Mouse (Mus musculus): ENCODE results near the gene Acaa1b. TPM values are rescaled to one million over a fixed set of nuclear protein-coding genes. Genes with fewer than 3 reads are reported as not detected.

Gene Acaa1b
- polyA plus RNA-seq (2016; fragmentation: Nextera tagmentation; extraction: Ambion mirVana): 1.5 and 1.7 TPM in 2 replicates

- peaks cover 20% of the 10 kb centered on the region for H3K27me3 ChIP-seq (replicated peaks)
- peak; percentile 89 for ATAC-seq (ENCODE audit: low FRiP score, low read depth)
- H3K27ac ChIP-seq: no peak within 1 kb of the TSS
- H3K4me2 ChIP-seq (replicated peaks): peak within 1 kb of the TSS; percentile 74
- no peaks in the 10 kb centered on the region for H3K4me1 ChIP-seq
- no peaks in the 10 kb centered on the region for H3K9me3 ChIP-seq
- peak within 1 kb of the TSS; percentile 49 for H3K4me3 ChIP-seq
- H3K36me3 ChIP-seq: no peaks in the 10 kb centered on the region
- whole genome bisulfite sequencing: 1% methylated on average over 64 of the region's 65 CpGs
- H3K9ac ChIP-seq: peak within 1 kb of the TSS; percentile 56
These were observed at the start of gene Acaa1b for GRCm38 (mm10) chr9:119156278-119157201. TSS of gene Acaa1b (minus strand) at chr9:119157093.

- ATAC-seq (ENCODE audit: low FRiP score, low read depth): no peak
- Histone ChIP-seq H3K9ac (no peak overlapping the region), H3K4me1 (no peaks in the 10 kb centered on the region), H3K27me3 (replicated peaks) (no peaks in the 10 kb centered on the region), H3K36me3 (no peaks in the 10 kb centered on the region), H3K4me2 (replicated peaks) (no peak overlapping the region), H3K27ac (no peak overlapping the region), H3K9me3 (peaks cover 5% of the 10 kb centered on the region; the same call in 1 of the 2 replicates), H3K4me3 (no peak overlapping the region)
- 76% methylated on average over 2 of the region's 2 CpGs for WGBS
These were observed 49.8 kb upstream of the Acaa1b start for GRCm38 (mm10) chr9:119206666-119207065.

GRCm38 (mm10) chr9:119205756-119206155 lies 48.9 kb upstream of the Acaa1b start:
- no peak overlapping the region for H3K27ac ChIP-seq

GRCm38 (mm10) chr9:119203617-119204016 lies 46.7 kb upstream of the Acaa1b start:
- Histone ChIP-seq H3K36me3 (no peaks in the 10 kb centered on the region), H3K4me3 (no peak overlapping the region), H3K4me2 (replicated peaks) (no peak overlapping the region), H3K27me3 (replicated peaks) (no peaks in the 10 kb centered on the region), H3K9me3 (peaks cover 5% of the 10 kb centered on the region; the same call in 1 of the 2 replicates), H3K4me1 (no peaks in the 10 kb centered on the region), H3K27ac (no peak overlapping the region), H3K9ac (no peak overlapping the region)
- WGBS: 94% methylated on average over 9 of the region's 9 CpGs
- ATAC-seq (ENCODE audit: low FRiP score, low read depth): no peak

More at GRCm38 (mm10) chr9:119205756-119206155, 48.9 kb upstream of the Acaa1b start:
- no peak overlapping the region for H3K4me2 ChIP-seq (replicated peaks)
- no peaks in the 10 kb centered on the region for H3K4me1 ChIP-seq
- H3K9ac ChIP-seq: no peak overlapping the region
- H3K27me3 ChIP-seq (replicated peaks): no peaks in the 10 kb centered on the region
- no peak for ATAC-seq (ENCODE audit: low FRiP score, low read depth)
- no peak overlapping the region for H3K4me3 ChIP-seq
- WGBS: 89% methylated on average over 5 of the region's 5 CpGs
- no peaks in the 10 kb centered on the region for H3K36me3 ChIP-seq
- peaks cover 5% of the 10 kb centered on the region; the same call in 1 of the 2 replicates for H3K9me3 ChIP-seq

GRCm38 (mm10) chr9:119201653-119202052 lies 44.8 kb upstream of the Acaa1b start:
- Histone ChIP-seq H3K9me3 (peaks cover 5% of the 10 kb centered on the region; the same call in 1 of the 2 replicates), H3K27me3 (replicated peaks) (no peaks in the 10 kb centered on the region), H3K4me1 (no peaks in the 10 kb centered on the region), H3K36me3 (no peaks in the 10 kb centered on the region), H3K4me2 (replicated peaks) (no peak overlapping the region), H3K27ac (no peak overlapping the region), H3K9ac (no peak overlapping the region), H3K4me3 (no peak overlapping the region)
- ATAC-seq (ENCODE audit: low FRiP score, low read depth): no peak
- WGBS: 85% methylated on average over 5 of the region's 5 CpGs

GRCm38 (mm10) chr9:119199151-119199861 lies 42.4 kb upstream of the Acaa1b start:
- Histone ChIP-seq H3K36me3 (no peaks in the 10 kb centered on the region), H3K4me3 (no peak overlapping the region), H3K4me2 (replicated peaks) (no peak overlapping the region), H3K9ac (no peak overlapping the region), H3K4me1 (no peaks in the 10 kb centered on the region), H3K27ac (no peak overlapping the region), H3K9me3 (peaks cover under 1% of the 10 kb centered on the region; the same call in 1 of the 2 replicates), H3K27me3 (replicated peaks) (no peaks in the 10 kb centered on the region)
- WGBS: 91% methylated on average over 10 of the region's 10 CpGs
- ATAC-seq (ENCODE audit: low FRiP score, low read depth): no peak

GRCm38 (mm10) chr9:119192202-119192990 lies 35.5 kb upstream of the Acaa1b start:
- H3K4me1 ChIP-seq: no peaks in the 10 kb centered on the region
- no peaks in the 10 kb centered on the region for H3K9me3 ChIP-seq
- no peak overlapping the region for H3K4me3 ChIP-seq
- H3K36me3 ChIP-seq: no peaks in the 10 kb centered on the region
- no peak for ATAC-seq (ENCODE audit: low FRiP score, low read depth)
- no peak overlapping the region for H3K27ac ChIP-seq
- 40% methylated on average over 11 of the region's 11 CpGs for WGBS
- no peak overlapping the region for H3K9ac ChIP-seq
- no peaks in the 10 kb centered on the region for H3K27me3 ChIP-seq (replicated peaks)
- H3K4me2 ChIP-seq (replicated peaks): no peak overlapping the region

GRCm38 (mm10) chr9:119181241-119181728 lies 24.4 kb upstream of the Acaa1b start:
- Histone ChIP-seq H3K27ac (no peak overlapping the region), H3K27me3 (replicated peaks) (no peaks in the 10 kb centered on the region), H3K4me2 (replicated peaks) (no peak overlapping the region), H3K4me3 (no peak overlapping the region), H3K9me3 (no peaks in the 10 kb centered on the region), H3K36me3 (no peaks in the 10 kb centered on the region), H3K4me1 (no peaks in the 10 kb centered on the region; the same call in 1 of the 2 replicates), H3K9ac (no peak overlapping the region)
- ATAC-seq (ENCODE audit: low FRiP score, low read depth): no peak
- WGBS: 58% methylated on average over 3 of the region's 3 CpGs

GRCm38 (mm10) chr9:119179292-119179691 lies 22.4 kb upstream of the Acaa1b start:
- no peaks in the 10 kb centered on the region; the same call in 1 of the 2 replicates for H3K4me1 ChIP-seq
- H3K36me3 ChIP-seq: no peaks in the 10 kb centered on the region
- H3K9me3 ChIP-seq: no peaks in the 10 kb centered on the region
- ATAC-seq (ENCODE audit: low FRiP score, low read depth): no peak
- H3K4me2 ChIP-seq (replicated peaks): no peak overlapping the region
- H3K9ac ChIP-seq: no peak overlapping the region
- 92% methylated on average over 11 of the region's 11 CpGs for WGBS
- H3K27me3 ChIP-seq (replicated peaks): no peaks in the 10 kb centered on the region
- H3K27ac ChIP-seq: no peak overlapping the region
- no peak overlapping the region for H3K4me3 ChIP-seq

GRCm38 (mm10) chr9:119167608-119168007 lies 10.7 kb upstream of the Acaa1b start:
- Histone ChIP-seq H3K9ac (no peak overlapping the region), H3K4me3 (no peak overlapping the region), H3K27me3 (replicated peaks) (no peaks in the 10 kb centered on the region), H3K27ac (no peak overlapping the region), H3K36me3 (no peaks in the 10 kb centered on the region), H3K4me1 (no peaks in the 10 kb centered on the region), H3K9me3 (no peaks in the 10 kb centered on the region), H3K4me2 (replicated peaks) (no peak overlapping the region)
- WGBS: over 99% methylated on average over 2 of the region's 2 CpGs
- ATAC-seq (ENCODE audit: low FRiP score, low read depth): no peak

GRCm38 (mm10) chr9:119165548-119165947 lies 8.7 kb upstream of the Acaa1b start:
- H3K9me3 ChIP-seq: no peaks in the 10 kb centered on the region
- H3K4me2 ChIP-seq (replicated peaks): no peak overlapping the region
- H3K27ac ChIP-seq: no peak overlapping the region
- ATAC-seq (ENCODE audit: low FRiP score, low read depth): no peak
- no peaks in the 10 kb centered on the region for H3K36me3 ChIP-seq
- no peak overlapping the region for H3K9ac ChIP-seq
- H3K4me3 ChIP-seq: no peak overlapping the region
- no peaks in the 10 kb centered on the region for H3K4me1 ChIP-seq
- 96% methylated on average over 6 of the region's 6 CpGs for WGBS
- no peaks in the 10 kb centered on the region for H3K27me3 ChIP-seq (replicated peaks)
